Mouse (Mus musculus) forebrain, embryonic 11.5 days (tissue): ENCODE measurements around the gene Srrt. TPM values are rescaled to one million over a fixed set of nuclear protein-coding genes. Genes with fewer than 3 reads are reported as not detected.

Source experiments
- ATAC-seq: fragments of 200-750 bp; cut with Nextera tagmentation; replicated peaks from 2 replicates; pipeline ENCODE4 v1.8.0; 2017; ENCODE audit warnings: moderate TSS enrichment; ENCODE audit not compliant: low FRiP score
- DNase-seq: peaks from one replicate; pipeline ENCODE4 v3.0.0-alpha.2; 2017; ENCODE audit warnings: low spot score
- H3K27ac ChIP-seq: fragments of 300-500 bp; sonication (generic); 2 replicates; pipeline ENCODE4 v1.5.1; 2014; ENCODE audit warnings: low read depth, low read length
- H3K27me3 ChIP-seq: fragments of 300-500 bp; sonication (generic); 2 replicates; pipeline ENCODE4 v1.6.1; 2014; ENCODE audit warnings: mild to moderate bottlenecking, low read length, mixed read lengths; ENCODE audit not compliant: control insufficient read depth, insufficient read depth
- H3K36me3 ChIP-seq: fragments of 300-500 bp; sonication (generic); 2 replicates; pipeline ENCODE4 v1.6.1; 2014; ENCODE audit warnings: mild to moderate bottlenecking, low read length, moderate library complexity, mixed read lengths; ENCODE audit not compliant: control insufficient read depth, insufficient read depth
- H3K4me1 ChIP-seq: fragments of 300-500 bp; sonication (generic); replicated peaks from 2 replicates; pipeline ENCODE4 v1.6.1; 2014; ENCODE audit warnings: low read length, mixed read lengths; ENCODE audit not compliant: control insufficient read depth, insufficient read depth
- H3K4me2 ChIP-seq: fragments of 300-500 bp; sonication (generic); 2 replicates; pipeline ENCODE4 v1.6.1; 2014; ENCODE audit warnings: low read depth, mild to moderate bottlenecking, low read length, moderate library complexity, mixed read lengths; ENCODE audit not compliant: severe bottlenecking
- H3K4me3 ChIP-seq: fragments of 300-500 bp; sonication (generic); 2 replicates; pipeline ENCODE4 v1.5.1; 2014; ENCODE audit warnings: low read depth, low read length
- H3K9ac ChIP-seq: fragments of 300-500 bp; sonication (generic); 2 replicates; pipeline ENCODE4 v1.6.1; 2014; ENCODE audit warnings: low read length
- H3K9me3 ChIP-seq: fragments of 300-500 bp; sonication (generic); 2 replicates; pipeline ENCODE4 v1.6.1; 2016; ENCODE audit warnings: low read length, mixed read lengths; ENCODE audit not compliant: control insufficient read depth
- WGBS: fragments of 180-500 bp; shearing (Covaris S2); extraction: QIAGEN DNeasy Blood & Tissue Kit; methylation state at CpG from one replicate; pipeline ENCODE4 v1.1.7; 2014; 5-methylcytosine and 5-hydroxymethylcytosine counted together
- polyA plus RNA-seq: library from polyadenylated mRNA; unstranded; fragments of >200 nt; fragmentation: Nextera tagmentation; extraction: Ambion mirVana; gene quantifications from 2 replicates; pipeline ENCODE4 v1.2.1, GENCODE M21; 2014

The Srrt gene
- polyA plus RNA-seq, 1 experiment from 2014 or later = 190 TPM

DNA sequence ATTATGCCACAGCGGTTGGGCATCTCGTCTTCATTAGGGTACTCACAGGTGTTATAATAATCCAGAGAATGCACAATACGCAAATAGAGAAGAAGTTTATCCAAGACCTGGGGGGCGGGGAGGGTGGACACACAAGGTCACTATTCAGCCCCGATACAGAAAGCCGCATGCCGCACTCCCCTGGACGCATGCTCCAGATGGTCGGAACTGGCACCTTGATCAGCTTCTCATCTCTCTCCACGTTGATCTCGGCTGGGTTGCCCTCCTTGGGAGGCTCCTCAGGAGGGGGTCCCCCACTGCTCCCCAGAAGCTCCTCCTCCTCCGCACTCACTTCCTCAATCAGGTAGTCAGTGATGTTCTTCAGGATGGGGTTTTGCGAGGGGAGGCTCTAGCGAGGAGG lies 10.3 kb downstream of the Srrt start:
- ATAC-seq = no peak
- H3K27ac ChIP-seq = no peak overlapping the region
- no peaks in the 10 kb centered on the region for H3K27me3 ChIP-seq
- no peak overlapping the region for H3K4me2 ChIP-seq
- peaks cover 40% of the 10 kb centered on the region for H3K36me3 ChIP-seq
- H3K4me1 ChIP-seq = peaks cover 6% of the 10 kb centered on the region; the same call in 1 of the 2 replicates
- no peak overlapping the region for H3K4me3 ChIP-seq
- DNase-seq = no peak
- 91% methylated on average over 14 of the region's 14 CpGs for WGBS
- no peak overlapping the region for H3K9ac ChIP-seq
- H3K9me3 ChIP-seq = no peaks in the 10 kb centered on the region

- WGBS = 93% methylated on average over 15 of the region's 15 CpGs
- Histone ChIP-seq H3K9ac (no peak overlapping the region), H3K4me2 (no peak overlapping the region), H3K4me3 (no peak overlapping the region), H3K4me1 (peaks cover 6% of the 10 kb centered on the region; the same call in 1 of the 2 replicates), H3K36me3 (peaks cover 38% of the 10 kb centered on the region), H3K27me3 (peaks cover 4% of the 10 kb centered on the region), H3K9me3 (no peaks in the 10 kb centered on the region), H3K27ac (no peak overlapping the region)
- ATAC-seq (no peak), DNase-seq (no peak)
These were observed 11.8 kb downstream of the Srrt start for GRCm38 (mm10) chr5:137295712-137296111.

- DNase-seq (no peak), ATAC-seq (no peak)
- peaks cover 8% of the 10 kb centered on the region for H3K27me3 ChIP-seq
- no peaks in the 10 kb centered on the region for H3K9me3 ChIP-seq
- H3K4me2 ChIP-seq = peak overlapping the region; percentile 98
- H3K36me3 ChIP-seq = peaks cover 36% of the 10 kb centered on the region
- peak overlapping the region; percentile 77 for H3K9ac ChIP-seq
- peaks cover 6% of the 10 kb centered on the region; the same call in 1 of the 2 replicates for H3K4me1 ChIP-seq
- H3K4me3 ChIP-seq = peak overlapping the region; percentile 54
- WGBS = 80% methylated on average over 9 of the region's 9 CpGs
- H3K27ac ChIP-seq = no peak overlapping the region; the same call in 1 of the 2 replicates
These were observed 12.2 kb downstream of the Srrt start for GRCm38 (mm10) chr5:137295296-137295695.

- Histone ChIP-seq H3K9me3 (no peaks in the 10 kb centered on the region), H3K4me2 (peak overlapping the region; percentile 98), H3K27me3 (peaks cover 14% of the 10 kb centered on the region), H3K27ac (peak overlapping the region; percentile 82), H3K4me1 (peaks cover 6% of the 10 kb centered on the region; the same call in 1 of the 2 replicates), H3K9ac (peak overlapping the region; percentile 77), H3K4me3 (peak overlapping the region; percentile 54), H3K36me3 (peaks cover 31% of the 10 kb centered on the region)
- peak; percentile 57 for ATAC-seq
- WGBS = 10% methylated on average over 18 of the region's 18 CpGs
- no peak for DNase-seq
These were observed 12.8 kb downstream of the Srrt start for GRCm38 (mm10) chr5:137294744-137295093.

DNA sequence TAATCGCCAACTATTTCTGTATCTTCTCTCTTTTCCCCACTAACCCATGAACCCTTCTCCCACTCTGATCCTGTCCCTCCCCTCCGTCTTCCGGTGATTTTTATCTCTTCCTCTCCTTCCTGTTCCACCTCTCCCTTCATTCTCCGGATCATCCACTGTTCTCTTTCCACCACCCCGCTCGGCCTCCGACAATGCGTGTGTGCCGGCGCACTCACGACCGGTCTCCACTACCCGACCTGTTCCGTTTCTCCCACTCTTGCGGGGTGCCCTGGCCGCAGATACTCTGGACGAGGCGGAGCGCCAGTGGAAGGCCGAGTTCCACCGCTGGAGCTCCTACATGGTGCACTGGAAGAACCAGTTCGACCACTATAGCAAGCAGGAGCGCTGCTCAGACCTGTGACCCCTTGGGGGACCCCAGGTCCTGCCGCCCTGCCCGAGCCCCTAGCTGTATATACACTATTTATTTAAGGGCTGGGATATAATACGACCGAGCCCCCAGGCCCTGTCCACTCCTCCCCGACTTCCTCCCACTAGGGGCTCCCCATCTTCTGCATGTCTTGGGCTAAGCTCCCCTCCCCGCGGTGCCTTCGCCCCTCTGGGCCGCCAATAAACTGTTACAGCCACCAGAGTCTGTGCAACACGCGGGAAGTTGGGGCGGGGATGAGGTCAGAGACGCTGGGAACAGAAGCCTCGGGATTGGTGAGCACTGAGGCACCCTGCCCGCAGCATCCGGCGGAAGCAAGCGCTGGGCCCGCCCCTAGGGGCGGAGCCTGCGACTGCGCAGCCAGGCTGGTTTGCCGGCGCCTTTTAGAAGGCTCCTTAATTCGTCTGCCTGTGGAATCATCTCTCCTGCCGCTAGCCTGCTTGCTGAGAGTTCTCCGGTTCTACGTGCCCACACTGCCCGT lies 13.4 kb downstream of the Srrt start, which contains the start of gene Ufsp1:
TSS of gene Ufsp1 (plus strand) at position 791 of the 905 bp plus-strand sequence.
- H3K4me3 ChIP-seq = peak within 1 kb of the TSS; percentile 54
- under 1% methylated on average over 52 of the region's 52 CpGs for WGBS
- H3K9ac ChIP-seq = peak within 1 kb of the TSS; percentile 77
- DNase-seq (peak; percentile 97), ATAC-seq (peak; percentile 95)
- peak within 1 kb of the TSS; percentile 98 for H3K4me2 ChIP-seq
- peak within 1 kb of the TSS; percentile 82 for H3K27ac ChIP-seq
- H3K27me3 ChIP-seq = peaks cover 20% of the 10 kb centered on the region
- peaks cover 26% of the 10 kb centered on the region for H3K36me3 ChIP-seq
- peaks cover 6% of the 10 kb centered on the region; the same call in 1 of the 2 replicates for H3K4me1 ChIP-seq
- H3K9me3 ChIP-seq = no peaks in the 10 kb centered on the region

- WGBS = 0% methylated on average over 15 of the region's 15 CpGs
- H3K27me3 ChIP-seq = peaks cover 25% of the 10 kb centered on the region
- H3K4me1 ChIP-seq = peaks cover 9% of the 10 kb centered on the region
These were observed 14.2 kb downstream of the Srrt start for GRCm38 (mm10) chr5:137293282-137293681.

DNA sequence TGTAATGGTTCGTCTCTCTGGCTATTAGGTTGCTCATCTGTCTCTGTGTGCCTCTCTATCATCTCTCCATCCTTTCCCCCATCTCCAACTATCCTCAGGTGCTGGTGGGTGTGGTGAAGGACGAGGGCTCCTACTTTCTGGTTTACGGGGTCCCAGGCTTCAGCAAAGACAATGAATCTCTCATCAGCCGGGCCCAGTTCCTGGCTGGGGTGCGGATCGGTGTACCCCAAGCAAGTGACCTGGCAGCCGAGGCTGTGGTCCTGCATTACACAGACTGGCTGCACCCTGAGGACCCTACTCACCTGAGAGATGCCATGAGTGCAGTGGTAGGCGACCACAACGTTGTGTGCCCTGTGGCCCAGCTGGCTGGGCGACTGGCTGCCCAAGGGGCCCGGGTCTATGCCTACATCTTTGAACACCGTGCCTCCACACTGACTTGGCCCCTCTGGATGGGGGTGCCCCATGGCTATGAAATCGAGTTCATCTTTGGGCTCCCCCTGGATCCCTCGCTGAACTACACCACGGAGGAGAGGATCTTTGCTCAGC lies 16.0 kb downstream of the Srrt start:
- Histone ChIP-seq H3K4me3 (no peak overlapping the region), H3K36me3 (peaks cover 4% of the 10 kb centered on the region; the same call in 1 of the 2 replicates), H3K27ac (no peak overlapping the region), H3K4me1 (peaks cover 19% of the 10 kb centered on the region), H3K9ac (no peak overlapping the region), H3K4me2 (no peak overlapping the region), H3K27me3 (peaks cover 37% of the 10 kb centered on the region), H3K9me3 (no peaks in the 10 kb centered on the region)
- WGBS = 72% methylated on average over 15 of the region's 15 CpGs
- no peak for ATAC-seq
- DNase-seq = no peak

More at GRCm38 (mm10) chr5:137293282-137293681, 14.2 kb downstream of the Srrt start:
- peak overlapping the region; percentile 54 for H3K4me3 ChIP-seq
- H3K4me2 ChIP-seq = peak overlapping the region; percentile 98
- H3K9ac ChIP-seq = peak overlapping the region; percentile 77
- H3K27ac ChIP-seq = no peak overlapping the region
- H3K9me3 ChIP-seq = no peaks in the 10 kb centered on the region
- DNase-seq (peak; percentile 84), ATAC-seq (peak; percentile 34)
- peaks cover 20% of the 10 kb centered on the region for H3K36me3 ChIP-seq

GRCm38 (mm10) chr5:137290677-137291076 lies 16.8 kb downstream of the Srrt start:
- H3K9ac ChIP-seq = no peak overlapping the region
- peak; percentile 83 for DNase-seq
- 19% methylated on average over 15 of the region's 15 CpGs for WGBS
- no peak overlapping the region for H3K4me3 ChIP-seq
- H3K4me2 ChIP-seq = peak overlapping the region; percentile 11; the same call in 1 of the 2 replicates
- no peaks in the 10 kb centered on the region for H3K9me3 ChIP-seq
- no peak for ATAC-seq
- no peaks in the 10 kb centered on the region; the same call in 1 of the 2 replicates for H3K36me3 ChIP-seq
- H3K27ac ChIP-seq = 0 out of 2 replicates have a peak overlapping the region, but pooled peaks have one; percentile 31
- peaks cover 37% of the 10 kb centered on the region for H3K27me3 ChIP-seq
- H3K4me1 ChIP-seq = peaks cover 19% of the 10 kb centered on the region
